Mouse (Mus musculus): ENCODE measurements around the gene Zfp276. TPM values are rescaled to one million over a fixed set of nuclear protein-coding genes. Genes with fewer than 3 reads are reported as not detected.
"Not testable (repeated sequence)": the region's sequence is repeated elsewhere in the genome, so short reads cannot be mapped to it uniquely, and the experiment has no call there.

Gene Zfp276
- polyA plus RNA-seq, 1 experiment from 2014 or later = 23.2 TPM

GRCm38 (mm10) chr8:123252925-123253324, 1.1 kb upstream of the Zfp276 start:
- DNase-seq (ENCODE audit: low spot score) = no peak
- no peaks in the 10 kb centered on the region for H3K9me3 ChIP-seq (replicated peaks)
- peak overlapping the region; percentile 93 for H3K4me3 ChIP-seq
- peaks cover 37% of the 10 kb centered on the region for H3K4me1 ChIP-seq
- H3K27me3 ChIP-seq (ENCODE audit: low read depth, poor library complexity, severe bottlenecking) = no peaks in the 10 kb centered on the region
- no peak overlapping the region for H3K27ac ChIP-seq (replicated peaks)
- 73% methylated on average over 4 of the region's 4 CpGs for whole genome bisulfite sequencing
- peaks cover 68% of the 10 kb centered on the region for H3K36me3 ChIP-seq

- no peaks in the 10 kb centered on the region for H3K9me3 ChIP-seq (replicated peaks)
- peak overlapping the region; percentile 93 for H3K4me3 ChIP-seq
- H3K36me3 ChIP-seq = peaks cover 68% of the 10 kb centered on the region
- peak overlapping the region; percentile 96 for H3K27ac ChIP-seq (replicated peaks)
- no peaks in the 10 kb centered on the region for H3K27me3 ChIP-seq (ENCODE audit: low read depth, poor library complexity, severe bottlenecking)
- H3K4me1 ChIP-seq = peaks cover 37% of the 10 kb centered on the region
- no peak for DNase-seq (ENCODE audit: low spot score)
- under 1% methylated on average over 40 of the region's 40 CpGs for WGBS
Observed at GRCm38 (mm10) chr8:123253451-123254098, 420 bp upstream of the Zfp276 start.

- H3K27me3 ChIP-seq (ENCODE audit: low read depth, poor library complexity, severe bottlenecking) = no peaks in the 10 kb centered on the region
- no peaks in the 10 kb centered on the region for H3K9me3 ChIP-seq (replicated peaks)
- no peak for DNase-seq (ENCODE audit: low spot score)
- peaks cover 69% of the 10 kb centered on the region for H3K36me3 ChIP-seq
- peaks cover 37% of the 10 kb centered on the region for H3K4me1 ChIP-seq
- H3K4me3 ChIP-seq = peak overlapping the region; percentile 93
- WGBS = 77% methylated on average over 6 of the region's 6 CpGs
- H3K27ac ChIP-seq (replicated peaks) = no peak overlapping the region
Observed at GRCm38 (mm10) chr8:123255170-123255569, 1.2 kb downstream of the Zfp276 start.

GRCm38 (mm10) chr8:123257114-123257513, 3.1 kb downstream of the Zfp276 start:
- WGBS = 83% methylated on average over 3 of the region's 3 CpGs
- DNase-seq (ENCODE audit: low spot score) = no peak
- Histone ChIP-seq H3K4me1 (peaks cover 37% of the 10 kb centered on the region), H3K27me3 (ENCODE audit: low read depth, poor library complexity, severe bottlenecking) (no peaks in the 10 kb centered on the region), H3K4me3 (no peak overlapping the region), H3K9me3 (replicated peaks) (no peaks in the 10 kb centered on the region), H3K36me3 (peaks cover 64% of the 10 kb centered on the region), H3K27ac (replicated peaks) (no peak overlapping the region)

GRCm38 (mm10) chr8:123257593-123257992, 3.6 kb downstream of the Zfp276 start:
- peaks cover 32% of the 10 kb centered on the region for H3K4me1 ChIP-seq
- 92% methylated on average over 8 of the region's 8 CpGs for WGBS
- H3K27ac ChIP-seq (replicated peaks); H3K4me3 ChIP-seq; H3K27me3 ChIP-seq (ENCODE audit: low read depth, poor library complexity, severe bottlenecking); H3K9me3 ChIP-seq (replicated peaks); DNase-seq (ENCODE audit: low spot score): not testable (repeated sequence)
- peaks cover 65% of the 10 kb centered on the region for H3K36me3 ChIP-seq

- 88% methylated on average over 14 of the region's 14 CpGs for WGBS
- H3K9me3 ChIP-seq (replicated peaks) = no peaks in the 10 kb centered on the region
- peaks cover 99% of the 10 kb centered on the region for H3K36me3 ChIP-seq
- DNase-seq (ENCODE audit: low spot score) = peak; percentile 27
- H3K4me3 ChIP-seq = no peak overlapping the region
- H3K27me3 ChIP-seq (ENCODE audit: low read depth, poor library complexity, severe bottlenecking) = no peaks in the 10 kb centered on the region
- peaks cover 9% of the 10 kb centered on the region; the same call in 1 of the 2 replicates for H3K4me1 ChIP-seq
- H3K27ac ChIP-seq (replicated peaks) = 0 out of 2 replicates have a peak overlapping the region, but pooled peaks have one; percentile 20
Observed at GRCm38 (mm10) chr8:123267926-123268656, 14.1 kb downstream of the Zfp276 start.

- Histone ChIP-seq H3K9me3 (replicated peaks) (no peaks in the 10 kb centered on the region), H3K36me3 (peaks cover 99% of the 10 kb centered on the region), H3K4me1 (peaks cover 9% of the 10 kb centered on the region; the same call in 1 of the 2 replicates), H3K27ac (replicated peaks) (no peak overlapping the region), H3K4me3 (no peak overlapping the region), H3K27me3 (ENCODE audit: low read depth, poor library complexity, severe bottlenecking) (no peaks in the 10 kb centered on the region)
- WGBS = 91% methylated on average over 10 of the region's 10 CpGs
- DNase-seq (ENCODE audit: low spot score) = no peak
Observed at GRCm38 (mm10) chr8:123271147-123271546, 17.2 kb downstream of the Zfp276 start.

- WGBS = 84% methylated on average over 4 of the region's 4 CpGs
- H3K9me3 ChIP-seq (replicated peaks) = no peaks in the 10 kb centered on the region
- no peaks in the 10 kb centered on the region for H3K27me3 ChIP-seq (ENCODE audit: low read depth, poor library complexity, severe bottlenecking)
- no peak for DNase-seq (ENCODE audit: low spot score)
- H3K4me1 ChIP-seq = peaks cover 9% of the 10 kb centered on the region; the same call in 1 of the 2 replicates
- no peak overlapping the region; the same call in 1 of the 2 replicates for H3K27ac ChIP-seq (replicated peaks)
- H3K4me3 ChIP-seq = no peak overlapping the region
- H3K36me3 ChIP-seq = peaks cover 99% of the 10 kb centered on the region
Observed at GRCm38 (mm10) chr8:123271901-123272300, 17.9 kb downstream of the Zfp276 start.

- no peak overlapping the region for H3K27ac ChIP-seq (replicated peaks)
Observed at GRCm38 (mm10) chr8:123274447-123274846, 20.5 kb downstream of the Zfp276 start.

GRCm38 (mm10) chr8:123275096-123275495, 21.1 kb downstream of the Zfp276 start:
- Histone ChIP-seq H3K4me3 (no peak overlapping the region), H3K9me3 (replicated peaks) (no peaks in the 10 kb centered on the region), H3K27ac (replicated peaks) (no peak overlapping the region), H3K27me3 (ENCODE audit: low read depth, poor library complexity, severe bottlenecking) (no peaks in the 10 kb centered on the region), H3K36me3 (peaks cover 93% of the 10 kb centered on the region), H3K4me1 (0 out of 2 replicates have a peak, but pooled peaks cover 3% of the 10 kb centered on the region)
- no peak for DNase-seq (ENCODE audit: low spot score)
- 95% methylated on average over 12 of the region's 12 CpGs for WGBS

More at GRCm38 (mm10) chr8:123274447-123274846, 20.5 kb downstream of the Zfp276 start:
- DNase-seq (ENCODE audit: low spot score) = no peak
- peaks cover 93% of the 10 kb centered on the region for H3K36me3 ChIP-seq
- no peak overlapping the region for H3K4me3 ChIP-seq
- H3K9me3 ChIP-seq (replicated peaks) = no peaks in the 10 kb centered on the region
- WGBS = 88% methylated on average over 5 of the region's 5 CpGs
- H3K4me1 ChIP-seq = 0 out of 2 replicates have a peak, but pooled peaks cover 3% of the 10 kb centered on the region
- H3K27me3 ChIP-seq (ENCODE audit: low read depth, poor library complexity, severe bottlenecking) = no peaks in the 10 kb centered on the region

- H3K27ac ChIP-seq (replicated peaks) = no peak overlapping the region
- no peak overlapping the region for H3K4me3 ChIP-seq
- peaks cover 89% of the 10 kb centered on the region for H3K36me3 ChIP-seq
- no peaks in the 10 kb centered on the region for H3K4me1 ChIP-seq
- H3K9me3 ChIP-seq (replicated peaks) = no peaks in the 10 kb centered on the region
- WGBS = 88% methylated on average over 7 of the region's 7 CpGs
- DNase-seq (ENCODE audit: low spot score) = no peak
- H3K27me3 ChIP-seq (ENCODE audit: low read depth, poor library complexity, severe bottlenecking) = no peaks in the 10 kb centered on the region
Observed at GRCm38 (mm10) chr8:123278445-123278844, 24.4 kb downstream of the Zfp276 start.

- H3K36me3 ChIP-seq = peaks cover 87% of the 10 kb centered on the region
- 94% methylated on average over 4 of the region's 4 CpGs for WGBS
Observed at GRCm38 (mm10) chr8:123279828-123280227, 25.8 kb downstream of the Zfp276 start.

More at GRCm38 (mm10) chr8:123279828-123280227, 25.8 kb downstream of the Zfp276 start:
- Histone ChIP-seq H3K27me3 (ENCODE audit: low read depth, poor library complexity, severe bottlenecking) (no peaks in the 10 kb centered on the region), H3K4me1 (no peaks in the 10 kb centered on the region), H3K4me3 (no peak overlapping the region), H3K27ac (replicated peaks) (no peak overlapping the region), H3K9me3 (replicated peaks) (no peaks in the 10 kb centered on the region)
- no peak for DNase-seq (ENCODE audit: low spot score)
